In the genomic region with DNA sequence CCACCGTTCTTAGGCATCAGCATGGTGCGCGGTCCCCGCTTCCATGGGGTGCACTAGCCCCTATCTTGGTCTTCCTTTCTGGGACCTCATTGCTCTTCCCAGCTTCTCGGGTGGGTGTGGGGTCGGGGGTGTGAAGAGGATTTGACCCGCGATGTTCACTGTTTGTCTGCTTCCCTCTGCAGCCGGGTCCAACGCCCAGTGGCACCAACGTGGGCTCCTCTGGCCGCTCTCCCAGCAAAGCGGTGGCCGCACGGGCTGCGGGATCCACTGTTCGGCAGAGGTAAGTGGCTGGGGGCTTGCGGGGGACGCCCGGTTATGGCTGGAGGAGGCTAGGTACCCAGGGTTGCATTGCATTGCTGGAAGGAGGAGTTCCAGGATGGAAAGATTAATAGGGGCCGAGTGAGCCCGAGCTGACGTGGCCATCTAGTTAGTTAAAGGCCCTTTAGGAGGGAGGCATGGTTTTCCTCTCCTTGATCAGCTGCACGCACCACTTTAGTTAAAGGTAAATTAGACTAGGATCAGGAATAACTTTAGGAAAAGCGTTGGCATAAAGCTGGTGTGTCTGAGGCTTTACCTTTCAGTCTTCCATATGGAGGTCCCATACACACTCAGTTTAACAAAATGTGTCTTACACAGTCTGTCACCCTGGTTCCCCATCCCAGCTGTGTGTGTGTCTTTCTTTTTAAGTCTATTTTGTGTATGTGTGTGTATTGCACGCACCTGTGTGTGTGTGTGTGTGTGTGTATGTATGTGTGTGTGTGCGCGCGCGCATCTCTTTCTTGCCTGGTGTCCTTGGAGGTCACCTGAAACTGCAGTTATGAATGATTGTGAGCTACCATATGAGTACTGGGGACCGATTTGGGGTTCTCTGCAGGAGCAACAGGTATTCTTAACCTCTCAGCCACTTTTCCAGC, we compare ENCODE assay signal across 8 mouse cellular contexts. TPM values are rescaled to one million over a fixed set of nuclear protein-coding genes. Genes with fewer than 3 reads are reported as not detected.
DNase-seq lines count a peak whose midpoint lies in the region; ATAC-seq and TF ChIP-seq lines count a peak whose summit lies in the region.

No protein-coding gene starts in this region.

- in situ Hi-C loops in ES-E14 (cut with MboI; ENCODE audit: low sequenced_read_pairs in 2 of 2, unreplicated experiment in 2 of 2) = no loop called here

- 11% methylated on average over 31 of the region's 31 CpGs for WGBS in kidney, embryonic 14.5 days
- 12% methylated on average over 31 of the region's 31 CpGs for WGBS in limb, embryonic 15.5 days

- H3K27me3 ChIP-seq in kidney, embryonic 14.5 days (ENCODE audit: control insufficient read depth, insufficient read depth, low read length) = no peaks in the 10 kb centered on the region
- H3K27me3 ChIP-seq in limb, embryonic 15.5 days = no peaks in the 10 kb centered on the region

- peak overlapping the region; percentile 71 for H3K9ac ChIP-seq in kidney, embryonic 14.5 days (ENCODE audit: low read depth, low read length)
- H3K9ac ChIP-seq in ES-E14 (ENCODE audit: insufficient read depth, low read depth, low read length, poor library complexity, severe bottlenecking) = peak overlapping the region; percentile 96
- H3K9ac ChIP-seq in limb, embryonic 15.5 days = peak overlapping the region; percentile 84

- peaks cover 59% of the 10 kb centered on the region for H3K36me3 ChIP-seq in kidney, embryonic 14.5 days (ENCODE audit: control insufficient read depth, insufficient read depth, low read length)
- peaks cover 30% of the 10 kb centered on the region for H3K36me3 ChIP-seq in ES-E14 (ENCODE audit: control insufficient read depth, insufficient read depth, low read length, poor library complexity, severe bottlenecking)
- H3K36me3 ChIP-seq in limb, embryonic 15.5 days = peaks cover 58% of the 10 kb centered on the region

- no peak for DNase-seq in kidney, postnatal 25 days
- no peak for DNase-seq in ES-E14 (ENCODE audit: low read depth, low spot score)
- DNase-seq in testis, postnatal 10 days (ENCODE audit: low spot score) = peak; percentile 35
- DNase-seq in right cerebral cortex, postnatal 4 days = no peak
- DNase-seq in left cerebral cortex, adult 8-10 months (ENCODE audit: low spot score in 2 of 2) = no peak

- peak overlapping the region; percentile 63 for H3K4me3 ChIP-seq in kidney, embryonic 14.5 days (ENCODE audit: low read length)
- peak overlapping the region; percentile 48 to 95 for H3K4me3 ChIP-seq in ES-E14 (ENCODE audit: insufficient read depth in 1 of 2, low read depth in 1 of 2, low read length in 2 of 2, poor library complexity in 1 of 2, severe bottlenecking in 1 of 2)
- peak overlapping the region; percentile 92 for H3K4me3 ChIP-seq in limb, embryonic 15.5 days

- peak overlapping the region; percentile 77 for H3K4me2 ChIP-seq in kidney, embryonic 14.5 days (replicated peaks; ENCODE audit: low read depth, low read length)
- peak overlapping the region; percentile 56 for H3K4me2 ChIP-seq in limb, embryonic 15.5 days

- peaks cover 14% of the 10 kb centered on the region for H3K4me1 ChIP-seq in kidney, embryonic 14.5 days (ENCODE audit: control insufficient read depth, insufficient read depth, low read length)
- peaks cover 0 to 2% of the 10 kb centered on the region in 2 experiments; a peak in 1 of 4 replicates for H3K4me1 ChIP-seq in ES-E14 (ENCODE audit: control insufficient read depth in 2 of 2, insufficient read depth in 2 of 2, low read length in 2 of 2, poor library complexity in 1 of 2)
- peaks cover 23% of the 10 kb centered on the region for H3K4me1 ChIP-seq in limb, embryonic 15.5 days

- H3K27ac ChIP-seq in kidney, embryonic 14.5 days (ENCODE audit: low read depth, low read length) = peak overlapping the region; percentile 85
- H3K27ac ChIP-seq in ES-E14 (ENCODE audit: insufficient read depth, low read depth, low read length, poor library complexity, severe bottlenecking) = peak overlapping the region; percentile 64; the same call in 1 of the 2 replicates
- H3K27ac ChIP-seq in limb, embryonic 15.5 days = peak overlapping the region; percentile 98

- H3K9me3 ChIP-seq in kidney, embryonic 14.5 days (ENCODE audit: control insufficient read depth, low read length) = no peaks in the 10 kb centered on the region
- no peaks in the 10 kb centered on the region for H3K9me3 ChIP-seq in ES-E14 (ENCODE audit: control insufficient read depth, insufficient read depth, low read depth, low read length)
- H3K9me3 ChIP-seq in limb, embryonic 15.5 days = peaks cover 4% of the 10 kb centered on the region; the same call in 1 of the 2 replicates

- ATAC-seq in kidney, embryonic 14.5 days (ENCODE audit: low FRiP score, low TSS enrichment) = peak; percentile 37
- ATAC-seq in erythroblast, adult 5-6 weeks (replicated peaks; ENCODE audit: low FRiP score, poor library complexity, severe bottlenecking) = peak; percentile 51
- ATAC-seq in limb, embryonic 15.5 days (ENCODE audit: insufficient number of reproducible peaks, low FRiP score, low TSS enrichment, low read depth) = 0 out of 2 replicates have a peak, but pooled peaks have one; percentile 4

TF ChIP-seq in ES-E14, 5 proteins besides CTCF, POLR2A, EP300 and RAD21:
- TF ChIP-seq ZC3H11A (IDR thresholded peaks at IDR 0.05; ENCODE audit: borderline replicate concordance, low read depth, low read length) = no peak
- TF ChIP-seq MAFK (IDR thresholded peaks at IDR 0.05; ENCODE audit: insufficient read depth, low read depth, low read length) = no peak
- no peak for TF ChIP-seq ZNF384 (IDR thresholded peaks at IDR 0.05; ENCODE audit: low read depth, low read length)
- TF ChIP-seq HCFC1 (IDR thresholded peaks at IDR 0.05; ENCODE audit: borderline replicate concordance, insufficient read depth, low read length) = no peak
- no peak for TF ChIP-seq CHD2 (IDR thresholded peaks at IDR 0.05; ENCODE audit: low read depth, low read length)
TF ChIP-seq in ES-E14: peak in this region for 0.

RNA-seq across cellular contexts. Expression of a gene that starts 0.5 kb away (rescaled TPM):
- polyA plus RNA-seq in kidney, embryonic 14.5 days (2014; fragmentation: Nextera tagmentation; extraction: Ambion mirVana) = 412 and 566 TPM in 2 replicates
- 317 and 434 TPM in 2 replicates for total RNA-seq in ES-E14 (2012; rRNA removed)
- 111 and 116 TPM in 2 replicates for total RNA-seq in erythroblast, adult 5-6 weeks (2015; ENCODE audit: low replicate concordance)
- 25.0 and 34.6 TPM in 2 replicates for total RNA-seq in erythroblast, adult 5-6 weeks (2017; ENCODE audit: low replicate concordance)
- 398 and 456 TPM in 2 replicates for polyA plus RNA-seq in limb, embryonic 15.5 days (2015; fragmentation: Nextera tagmentation; extraction: Ambion mirVana)
- total RNA-seq in left cerebral cortex, adult 8-10 months (2022) = 10 to 100 TPM; 40.2 to 48.5 (median 41.3) TPM

RNA-seq across cellular contexts. Expression of a gene that starts 0.9 kb away (rescaled TPM):
- 44.6 and 74.7 TPM in 2 replicates for polyA plus RNA-seq in kidney, embryonic 14.5 days (2014; fragmentation: Nextera tagmentation; extraction: Ambion mirVana)
- total RNA-seq in ES-E14 (2012; rRNA removed) = 21.8 and 26.6 TPM in 2 replicates
- total RNA-seq in erythroblast, adult 5-6 weeks (2015; ENCODE audit: low replicate concordance) = 3.8 and 11.1 TPM in 2 replicates
- 2.2 and 14.1 TPM in 2 replicates for total RNA-seq in erythroblast, adult 5-6 weeks (2017; ENCODE audit: low replicate concordance)
- 64.5 and 66.5 TPM in 2 replicates for polyA plus RNA-seq in limb, embryonic 15.5 days (2015; fragmentation: Nextera tagmentation; extraction: Ambion mirVana)
- 100 to 1,000 TPM; 112 to 118 (median 114) TPM for total RNA-seq in left cerebral cortex, adult 8-10 months (2022)
